Mouse (Mus musculus) lung, adult 2 months (tissue): ENCODE measurements around the gene Hcfc1.

Source experiments
- CTCF ChIP-seq: fragments of 200-500 bp; IDR thresholded peaks from 2 replicates; pipeline ENCODE4 v1.5.1; 2011; ENCODE audit warnings: mild to moderate bottlenecking, low read length, control low read depth; ENCODE audit not compliant: insufficient read depth
- POLR2A ChIP-seq: fragments of 200-500 bp; IDR thresholded peaks from 2 replicates; pipeline ENCODE4 v1.6.1; 2011; ENCODE audit warnings: low read depth, mild to moderate bottlenecking, control low read depth, low read length, borderline replicate concordance; ENCODE audit errors: extremely low read depth

GRCm38 (mm10) chrX:73964363-73964762, 1.8 kb downstream of the Hcfc1 start:
- TF ChIP-seq CTCF (no peak), POLR2A (no peak; the same call in 1 of the 2 replicates)
